Mouse (Mus musculus): Measurements from ENCODE around the gene Lmcd1.

Lmcd1 gene

DNA sequence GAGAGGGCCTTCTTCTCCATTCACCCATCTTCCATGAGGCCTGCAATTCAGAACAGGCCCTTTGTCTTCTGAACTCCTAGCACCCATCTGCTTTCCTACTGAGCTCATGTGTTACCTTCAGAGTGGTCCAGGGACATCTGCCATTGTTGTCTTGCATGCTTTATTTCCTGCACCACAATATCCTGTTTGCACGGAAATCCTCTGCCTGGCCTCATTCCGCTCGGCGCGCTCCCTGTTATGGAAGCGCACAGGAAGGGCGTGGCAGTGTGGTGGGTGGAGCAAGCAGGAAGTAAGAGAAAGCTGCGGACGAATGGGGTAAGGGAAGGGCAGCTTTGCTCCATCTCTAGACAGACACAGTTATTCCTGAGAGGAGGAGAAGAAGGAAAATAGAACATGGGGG is 14.1 kb downstream of the Lmcd1 start:
- DNase-seq (ENCODE audit: low read depth, low spot score), result peak; percentile 21

DNA sequence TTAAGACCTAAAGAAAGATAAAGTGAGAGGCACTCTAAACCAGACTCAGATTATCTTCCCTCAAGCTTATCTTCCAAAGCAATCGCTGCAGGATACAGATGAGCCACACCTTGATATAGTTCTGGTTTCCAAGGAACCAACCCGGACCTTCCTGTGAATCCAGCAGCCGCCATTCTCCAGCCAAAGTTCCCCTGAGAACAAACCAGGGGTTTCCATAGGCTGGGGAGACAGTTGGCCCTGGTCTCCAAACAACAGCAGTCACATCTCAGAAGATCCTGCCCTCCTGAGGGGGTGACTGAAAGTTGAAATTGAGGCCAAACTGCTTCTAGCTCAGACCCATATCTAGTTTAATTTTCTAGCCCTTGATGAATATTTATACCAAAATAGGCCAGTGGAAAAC is 14.7 kb downstream of the Lmcd1 start:
- DNase-seq (ENCODE audit: low read depth, low spot score), result no peak

DNA sequence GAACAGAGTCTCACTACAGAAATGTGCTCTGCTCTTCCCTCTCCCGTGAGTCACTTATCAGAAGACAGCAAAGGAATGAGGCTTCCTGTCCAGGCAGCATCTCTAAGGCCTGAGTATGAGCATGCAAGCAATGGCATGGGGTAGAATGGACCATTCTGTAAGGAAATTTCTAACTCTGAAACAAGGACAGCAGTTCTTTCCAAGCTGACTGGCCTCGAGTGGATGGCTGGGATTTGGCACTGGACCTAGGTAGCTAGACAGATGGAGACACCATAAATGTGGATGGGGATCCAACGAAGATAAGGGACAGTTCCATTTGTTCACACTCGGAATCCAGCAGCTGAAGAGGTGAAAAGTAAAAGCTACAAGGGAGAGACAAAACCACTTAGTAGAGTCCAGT is 17.6 kb downstream of the Lmcd1 start:
- no peak for DNase-seq (ENCODE audit: low read depth, low spot score)

GRCm38 (mm10) chr6:112293320-112293719 is 19.8 kb downstream of the Lmcd1 start:
- no peak for DNase-seq (ENCODE audit: low read depth, low spot score)

DNA sequence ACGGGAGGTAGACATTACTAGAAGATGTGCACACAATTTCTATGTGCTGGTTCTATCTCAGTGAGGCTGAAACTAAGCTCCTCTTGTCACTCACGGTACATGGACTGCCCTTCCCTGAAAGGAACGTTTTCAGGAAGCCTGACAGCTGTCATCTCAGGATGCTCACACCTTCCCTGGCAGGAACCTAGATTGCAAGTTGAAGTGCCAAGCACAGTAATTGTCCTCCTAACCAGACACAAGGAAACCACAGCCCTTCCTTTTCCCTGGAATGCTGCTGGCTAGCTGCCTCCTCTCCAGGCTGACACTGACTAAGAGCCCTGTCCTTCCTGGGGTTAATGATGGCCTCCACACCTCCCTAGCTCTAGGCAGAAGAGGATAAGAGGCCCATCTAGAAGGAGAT is 21.7 kb downstream of the Lmcd1 start:
- no peak for DNase-seq (ENCODE audit: low read depth, low spot score)

DNA sequence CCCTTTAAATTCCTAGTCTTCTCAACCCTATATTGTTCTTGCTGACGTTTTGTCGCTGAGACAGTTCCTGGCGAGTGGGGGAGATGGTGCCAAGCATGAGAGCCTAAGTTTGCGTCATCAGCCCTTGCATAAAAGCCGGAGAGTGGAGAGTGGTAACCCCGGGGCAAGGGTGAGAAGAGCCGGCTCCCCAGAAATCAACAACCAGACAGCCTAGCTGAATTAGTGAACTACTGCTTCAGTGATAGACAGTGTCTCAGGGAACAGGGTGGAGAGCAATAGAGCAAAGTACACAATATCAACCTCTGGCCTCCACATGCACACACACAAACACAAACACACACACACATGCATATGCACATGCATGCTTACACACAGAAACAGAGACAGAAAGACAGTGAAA is 26.6 kb downstream of the Lmcd1 start:
- DNase-seq (ENCODE audit: low read depth, low spot score), result no peak

DNA sequence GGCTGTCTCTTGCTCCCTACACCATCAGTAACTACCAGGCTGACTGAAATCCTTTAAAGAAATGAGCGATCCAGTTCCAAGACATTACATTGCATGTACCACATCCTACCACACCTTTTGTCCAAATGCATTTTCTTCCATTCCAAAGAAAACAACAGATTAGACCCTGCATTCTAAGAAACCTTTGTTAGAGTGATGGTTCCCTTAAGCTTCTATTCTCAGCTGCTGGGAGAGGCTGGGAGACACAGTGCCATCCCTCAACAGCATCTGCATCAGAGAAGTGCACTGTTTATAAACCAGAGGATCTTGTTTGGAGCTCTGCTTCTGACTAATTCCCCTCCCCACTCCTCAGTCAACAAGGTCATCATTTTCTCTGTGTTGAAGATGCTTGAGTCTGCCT is 27.1 kb downstream of the Lmcd1 start:
- peak; percentile 11 for DNase-seq (ENCODE audit: low read depth, low spot score)

GRCm38 (mm10) chr6:112302248-112302647 is 28.7 kb downstream of the Lmcd1 start:
- peak; percentile 32 for DNase-seq (ENCODE audit: low read depth, low spot score)

DNA sequence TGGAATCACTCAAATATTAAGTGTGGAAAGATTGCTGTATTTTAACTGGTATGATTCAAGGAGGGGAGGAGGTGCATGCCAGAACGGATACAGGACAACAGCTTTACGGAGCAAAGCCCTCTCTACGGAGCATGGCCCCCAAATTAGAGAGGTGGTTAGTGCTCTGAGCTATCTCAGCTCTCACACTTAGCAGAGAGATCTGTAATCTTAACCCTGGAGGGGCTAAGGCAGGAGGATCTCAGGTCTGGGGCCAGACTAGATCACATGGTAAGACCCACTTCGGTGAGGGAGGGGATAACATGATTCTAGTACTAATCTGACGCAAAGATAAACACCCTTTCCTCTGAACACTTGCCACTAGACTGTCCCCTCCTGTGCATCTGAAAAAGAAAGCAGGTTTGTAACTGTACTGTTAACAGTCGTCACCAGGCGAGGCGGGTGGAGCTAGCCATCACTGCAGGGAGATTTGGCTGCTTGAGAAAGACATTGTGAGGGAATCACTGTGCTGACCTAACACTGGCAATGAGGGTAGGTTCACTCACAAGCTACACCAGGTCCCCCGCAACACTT is 29.3 kb downstream of the Lmcd1 start:
- DNase-seq (ENCODE audit: low read depth, low spot score), result no peak

GRCm38 (mm10) chr6:112304751-112305150 is 31.2 kb downstream of the Lmcd1 start:
- peak; percentile 9 for DNase-seq (ENCODE audit: low read depth, low spot score)

- DNase-seq (ENCODE audit: low read depth, low spot score), result no peak
Measured at GRCm38 (mm10) chr6:112309330-112309938, 35.9 kb downstream of the Lmcd1 start.

GRCm38 (mm10) chr6:112311385-112311784 is 37.8 kb downstream of the Lmcd1 start:
- no peak for DNase-seq (ENCODE audit: low read depth, low spot score)

- no peak for DNase-seq (ENCODE audit: low read depth, low spot score)
Measured at GRCm38 (mm10) chr6:112319449-112319848, 45.9 kb downstream of the Lmcd1 start.

DNA sequence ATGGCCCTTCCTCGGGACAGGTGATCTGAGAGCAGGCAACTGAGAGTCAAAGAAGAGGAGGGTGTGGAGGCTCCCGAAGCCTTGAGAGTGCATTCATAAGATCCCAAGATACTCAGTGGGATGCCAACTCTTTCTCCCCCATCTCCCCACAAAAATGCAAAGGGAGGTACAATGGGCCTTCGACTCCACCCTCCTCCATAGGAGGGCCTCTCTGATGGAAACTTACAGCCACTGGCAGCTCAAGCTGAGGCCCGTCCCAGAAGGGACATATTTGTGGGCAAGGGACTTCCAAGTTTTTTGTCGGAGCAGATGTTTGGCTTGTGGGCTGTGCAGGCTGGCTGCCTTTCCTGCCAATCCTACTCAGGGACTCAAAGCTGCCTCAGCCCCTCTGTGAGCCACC is 47.1 kb downstream of the Lmcd1 start:
- DNase-seq (ENCODE audit: low read depth, low spot score), result peak; percentile 69

DNA sequence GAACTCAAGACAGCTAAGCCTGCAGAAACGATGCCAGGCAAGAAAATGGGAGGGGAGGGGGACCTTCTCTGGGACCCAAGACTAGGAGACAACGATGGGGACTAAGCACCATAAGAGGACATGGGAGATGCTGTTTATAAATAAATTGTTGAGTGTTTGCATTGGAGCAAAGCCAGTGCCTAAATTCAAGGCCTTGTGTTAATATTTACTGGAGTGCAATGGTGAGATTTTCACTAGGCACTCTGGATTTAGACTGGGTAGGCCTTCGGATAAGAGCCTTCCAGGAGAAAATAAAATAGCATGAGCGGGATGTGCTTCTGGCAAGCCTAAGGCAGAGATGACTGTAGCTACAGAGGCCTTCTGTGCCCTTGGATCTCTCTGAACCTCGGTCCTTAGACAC is 49.4 kb downstream of the Lmcd1 start:
- DNase-seq (ENCODE audit: low read depth, low spot score), result no peak

DNA sequence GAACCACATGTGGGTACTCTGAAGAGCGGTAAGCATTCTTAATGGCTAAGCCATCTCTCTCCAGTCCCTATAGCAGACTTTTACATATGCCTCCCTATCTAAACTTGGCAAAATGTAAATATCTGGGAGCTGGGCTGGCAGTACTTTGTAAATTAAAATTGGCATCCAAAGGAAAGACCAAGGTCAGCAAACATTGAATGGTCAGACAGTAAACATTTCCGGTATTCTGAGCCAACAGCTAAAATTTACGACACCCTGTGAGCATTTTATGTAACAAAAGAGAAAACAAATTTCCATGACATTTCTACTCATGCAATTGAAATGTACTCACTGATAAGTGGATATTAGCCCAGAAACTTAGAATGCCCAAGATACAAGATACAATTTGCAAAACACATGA is 51.7 kb downstream of the Lmcd1 start:
- no peak for DNase-seq (ENCODE audit: low read depth, low spot score)

GRCm38 (mm10) chr6:112327793-112328192 is 54.2 kb downstream of the Lmcd1 start:
- no peak for DNase-seq (ENCODE audit: low read depth, low spot score)

- no peak for DNase-seq (ENCODE audit: low read depth, low spot score)
Measured at GRCm38 (mm10) chr6:112330520-112331222, 57.1 kb downstream of the Lmcd1 start.

DNA sequence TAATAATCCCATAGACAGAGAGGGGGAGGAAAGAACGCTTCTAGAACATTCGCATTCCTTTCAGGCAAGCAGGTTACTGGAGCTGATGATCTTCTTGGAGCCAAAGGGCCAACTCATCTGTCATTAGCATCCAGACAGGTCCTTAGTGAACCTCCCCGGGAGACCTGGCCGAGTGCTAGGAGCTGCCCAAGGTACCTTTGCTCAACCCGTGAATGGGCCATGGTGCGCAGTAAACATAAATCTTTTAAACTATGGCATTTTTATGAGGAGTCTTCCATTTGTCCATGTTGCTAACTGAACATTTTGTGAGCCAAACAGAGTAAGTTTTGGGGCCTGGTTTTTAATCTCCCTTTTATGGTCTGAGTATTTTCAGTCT is 57.7 kb downstream of the Lmcd1 start:
- no peak for DNase-seq (ENCODE audit: low read depth, low spot score)

GRCm38 (mm10) chr6:112333930-112334329 is 60.4 kb downstream of the Lmcd1 start:
- DNase-seq (ENCODE audit: low read depth, low spot score), result no peak

GRCm38 (mm10) chr6:112337667-112338066 is 64.1 kb downstream of the Lmcd1 start:
- DNase-seq (ENCODE audit: low read depth, low spot score), result no peak

DNA sequence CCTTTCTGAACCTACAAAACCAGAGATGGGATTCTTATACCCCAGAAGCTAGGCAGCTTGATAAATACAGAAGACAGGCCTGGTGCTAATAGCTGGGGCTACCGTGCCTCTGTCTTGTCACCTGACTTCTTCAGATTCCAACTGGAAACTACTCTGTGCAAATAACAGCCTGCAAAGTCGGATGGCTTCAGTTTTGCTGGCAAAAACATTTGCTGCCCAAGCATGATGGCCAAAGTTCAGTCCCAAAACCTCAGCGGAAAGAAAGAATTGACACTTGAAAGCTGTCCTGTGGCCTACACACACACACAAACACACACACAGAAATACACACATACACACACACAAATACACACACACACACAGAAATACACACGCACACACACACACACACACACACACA is 65.5 kb downstream of the Lmcd1 start:
- DNase-seq (ENCODE audit: low read depth, low spot score), result no peak

DNA sequence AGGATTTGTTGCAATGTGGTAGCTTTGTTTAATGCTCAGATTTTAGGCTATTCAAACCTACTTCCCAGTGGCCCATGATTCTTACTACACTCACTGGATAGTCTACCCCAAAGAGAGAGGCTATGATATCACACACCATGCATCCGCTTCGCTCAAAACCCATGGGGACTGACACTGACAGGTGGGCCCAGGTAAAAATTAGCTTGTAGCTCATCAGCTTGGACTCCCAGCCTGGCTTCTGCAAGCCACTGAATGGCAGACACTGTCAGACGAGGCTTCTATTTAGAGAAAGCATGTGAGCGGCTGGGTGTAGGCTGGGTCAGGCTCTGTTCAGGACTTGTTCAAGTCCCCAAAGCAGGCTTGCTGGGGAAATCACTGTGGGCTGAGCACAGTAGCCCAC is 76.9 kb downstream of the Lmcd1 start:
- no peak for DNase-seq (ENCODE audit: low read depth, low spot score)

All from ES-CJ7 (cell line).